Mouse (Mus musculus) spleen, adult 2 months (tissue): Measurements from ENCODE around the gene Cd274.

ENCODE experiments used
- CTCF ChIP-seq: fragments of 200-500 bp; IDR thresholded peaks from 2 replicates; pipeline ENCODE4 v1.5.1; 2011; ENCODE audit warnings: mild to moderate bottlenecking, inconsistent platforms; ENCODE audit not compliant: insufficient read depth, insufficient read length, insufficient replicate concordance; ENCODE audit errors: extremely low read depth
- POLR2A ChIP-seq: fragments of 200-500 bp; IDR thresholded peaks from 2 replicates; pipeline ENCODE4 v1.6.1; 2011; ENCODE audit warnings: low read depth, low read length, inconsistent platforms

DNA sequence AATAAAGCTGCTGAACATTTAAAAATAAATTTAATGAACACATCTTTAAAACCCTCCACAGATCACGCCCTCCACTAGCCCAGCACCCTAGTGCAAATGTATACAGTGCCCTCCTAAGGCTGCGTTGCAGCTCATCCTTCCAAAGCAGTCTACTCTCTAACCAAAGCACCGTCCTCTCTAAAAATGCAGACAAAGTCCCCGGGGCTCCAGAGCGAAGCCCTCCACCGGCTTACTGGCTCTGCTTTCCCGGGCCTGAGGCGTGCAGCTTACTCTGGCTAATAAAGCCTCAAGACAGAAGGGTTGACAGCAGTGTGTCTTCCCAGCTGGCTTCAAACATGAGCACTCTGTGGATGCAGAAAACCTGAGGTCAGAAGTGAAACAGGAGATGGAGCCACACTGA is 53.1 kb downstream of the Cd274 start:
- TF ChIP-seq POLR2A: no peak
- no peak for TF ChIP-seq CTCF
